Mouse (Mus musculus) brain, embryonic 14.5 days (tissue): ENCODE data around the gene Sbpl.

ENCODE experiments used
- CTCF ChIP-seq: fragments of 200-500 bp; IDR thresholded peaks from 2 replicates; pipeline ENCODE4 v1.5.1; 2012; ENCODE audit warnings: inconsistent platforms, mild to moderate bottlenecking, moderate library complexity, borderline replicate concordance; ENCODE audit not compliant: insufficient read depth, insufficient read length; ENCODE audit errors: extremely low read depth
- POLR2A ChIP-seq: fragments of 200-500 bp; IDR thresholded peaks from 2 replicates; pipeline ENCODE4 v1.6.1; 2012; ENCODE audit warnings: mild to moderate bottlenecking, inconsistent platforms, borderline replicate concordance; ENCODE audit not compliant: poor library complexity, insufficient read depth, insufficient read length, severe bottlenecking; ENCODE audit errors: extremely low read depth

DNA sequence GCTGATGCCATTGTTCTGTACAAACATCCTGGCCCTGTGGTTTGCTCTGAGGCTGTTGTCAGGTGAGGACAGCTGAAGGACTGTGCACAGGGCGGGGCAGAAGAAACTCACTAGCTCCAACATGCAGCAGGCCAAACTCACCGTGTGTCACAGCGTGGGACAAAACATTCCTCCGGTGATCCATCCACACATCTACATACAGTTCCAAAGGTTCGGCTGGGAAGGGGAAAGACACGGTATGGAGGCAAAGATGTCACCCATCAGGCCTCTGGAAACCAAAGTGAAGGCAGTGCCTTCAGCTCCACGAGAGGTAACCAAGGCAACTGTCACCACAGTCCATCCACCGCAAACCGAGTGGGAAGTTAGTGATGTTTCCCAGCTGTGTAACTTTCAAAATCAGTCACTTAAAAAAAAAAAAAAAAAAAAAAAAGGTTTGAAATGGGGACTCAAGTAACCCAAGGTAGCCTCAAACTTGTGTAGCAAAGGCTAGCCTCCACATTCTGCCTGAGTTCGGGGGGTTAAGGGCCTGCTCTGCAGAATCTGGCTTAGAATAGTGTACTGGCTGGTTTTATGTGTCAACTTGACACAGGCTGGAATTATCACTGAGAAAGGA is 25.3 kb upstream of the Sbpl start, which contains the start of gene Prss30:
- TF ChIP-seq CTCF: no peak
- no peak for TF ChIP-seq POLR2A
